Mouse (Mus musculus) kidney, embryonic 15.5 days (tissue): ENCODE results near the gene Ryk. TPM values are rescaled to one million over a fixed set of nuclear protein-coding genes. Genes with fewer than 3 reads are reported as not detected.
A peak's percentile ranks its signal among the peaks of the same experiment; 100 is the strongest.

Experiments
- ATAC-seq: fragments of 200-750 bp; cut with Nextera tagmentation; replicated peaks from 2 replicates; pipeline ENCODE4 v1.8.0; 2017; ENCODE audit warnings: moderate TSS enrichment; ENCODE audit not compliant: low FRiP score
- H3K27ac ChIP-seq: fragments of 300-500 bp; sonication (generic); 2 replicates; pipeline ENCODE4 v1.5.1; 2015; ENCODE audit warnings: mild to moderate bottlenecking, inconsistent platforms
- H3K27me3 ChIP-seq: fragments of 300-500 bp; sonication (generic); 2 replicates; pipeline ENCODE4 v1.6.1; 2015; ENCODE audit warnings: inconsistent platforms
- H3K36me3 ChIP-seq: fragments of 300-500 bp; sonication (generic); 2 replicates; pipeline ENCODE4 v1.6.1; 2015; ENCODE audit warnings: inconsistent platforms
- H3K4me1 ChIP-seq: fragments of 300-500 bp; sonication (generic); 2 replicates; pipeline ENCODE4 v1.6.1; 2015; ENCODE audit warnings: inconsistent platforms
- H3K4me2 ChIP-seq: fragments of 300-500 bp; sonication (generic); 2 replicates; pipeline ENCODE4 v1.6.1; 2015; ENCODE audit warnings: moderate library complexity, mild to moderate bottlenecking, inconsistent platforms
- H3K4me3 ChIP-seq: fragments of 300-500 bp; sonication (generic); replicated peaks from 2 replicates; pipeline ENCODE4 v1.5.1; 2015; ENCODE audit warnings: mild to moderate bottlenecking, inconsistent platforms
- H3K9ac ChIP-seq: fragments of 300-500 bp; sonication (generic); 2 replicates; pipeline ENCODE4 v1.6.1; 2015; ENCODE audit warnings: mild to moderate bottlenecking, inconsistent platforms
- H3K9me3 ChIP-seq: fragments of 300-500 bp; sonication (generic); replicated peaks from 2 replicates; pipeline ENCODE4 v1.6.1; 2016; ENCODE audit warnings: inconsistent platforms
- WGBS: fragments of 180-500 bp; shearing (Covaris S2); methylation state at CpG from one replicate; pipeline ENCODE4 v1.1.7; 2015; ENCODE audit warnings: mixed read lengths; 5-methylcytosine and 5-hydroxymethylcytosine counted together
- polyA plus RNA-seq: library from polyadenylated mRNA; unstranded; fragments of >200 nt; fragmentation: Nextera tagmentation; extraction: Ambion mirVana; gene quantifications from 2 replicates; pipeline ENCODE4 v1.2.1, GENCODE M21; 2015

Ryk gene
- polyA plus RNA-seq, 1 experiment from 2014 or later = 19.7 TPM

DNA sequence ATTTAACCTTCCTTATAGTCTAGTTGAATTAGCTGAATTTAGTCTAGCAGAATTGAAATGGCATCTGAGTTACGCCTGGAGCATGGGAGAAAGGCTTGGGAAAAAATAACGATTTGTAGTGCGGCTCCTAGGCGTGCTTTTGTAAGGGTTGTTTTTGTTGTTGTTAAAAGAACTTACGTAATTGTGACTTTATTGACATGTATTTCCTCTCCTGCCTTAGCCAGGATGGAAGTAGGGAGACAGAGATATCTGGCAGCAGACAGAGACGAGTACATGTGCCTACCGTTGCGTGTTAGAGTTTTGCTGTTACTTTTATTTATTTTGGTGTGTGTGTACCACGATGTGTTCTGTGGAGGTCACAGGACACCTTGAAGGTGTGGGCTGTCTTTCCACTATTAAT, 1.6 kb downstream of the Ryk start:
- no peak for ATAC-seq
- H3K36me3 ChIP-seq = no peaks in the 10 kb centered on the region
- H3K4me1 ChIP-seq = peaks cover 72% of the 10 kb centered on the region
- H3K4me3 ChIP-seq = peak overlapping the region; percentile 79
- H3K9ac ChIP-seq = peak overlapping the region; percentile 94; the same call in 1 of the 2 replicates
- 27% methylated on average over 9 of the region's 9 CpGs for WGBS
- no peaks in the 10 kb centered on the region for H3K9me3 ChIP-seq
- peak overlapping the region; percentile 71 for H3K4me2 ChIP-seq
- no peak overlapping the region for H3K27ac ChIP-seq
- H3K27me3 ChIP-seq = no peaks in the 10 kb centered on the region

- no peaks in the 10 kb centered on the region for H3K9me3 ChIP-seq
- WGBS = 20% methylated on average over 16 of the region's 16 CpGs
- H3K27me3 ChIP-seq = no peaks in the 10 kb centered on the region
- H3K9ac ChIP-seq = no peak overlapping the region
- peak overlapping the region; percentile 3; the same call in 1 of the 2 replicates for H3K4me2 ChIP-seq
- H3K27ac ChIP-seq = peak overlapping the region; percentile 25; the same call in 1 of the 2 replicates
- H3K4me3 ChIP-seq = no peak overlapping the region
- peak; percentile 63; the same call in 1 of the 2 replicates for ATAC-seq
- no peaks in the 10 kb centered on the region for H3K36me3 ChIP-seq
- H3K4me1 ChIP-seq = peaks cover 77% of the 10 kb centered on the region
Measured at GRCm38 (mm10) chr9:102840792-102841778, 6.4 kb downstream of the Ryk start.

- no peak overlapping the region for H3K9ac ChIP-seq
- no peak overlapping the region for H3K4me2 ChIP-seq
- H3K27me3 ChIP-seq = no peaks in the 10 kb centered on the region
- WGBS = 27% methylated on average over 1 of the region's 1 CpGs
- H3K27ac ChIP-seq = no peak overlapping the region
- no peak overlapping the region for H3K4me3 ChIP-seq
- ATAC-seq = no peak
- no peaks in the 10 kb centered on the region for H3K36me3 ChIP-seq
- peaks cover 75% of the 10 kb centered on the region for H3K4me1 ChIP-seq
- no peaks in the 10 kb centered on the region for H3K9me3 ChIP-seq
Measured at GRCm38 (mm10) chr9:102841832-102842231, 7.1 kb downstream of the Ryk start.

DNA sequence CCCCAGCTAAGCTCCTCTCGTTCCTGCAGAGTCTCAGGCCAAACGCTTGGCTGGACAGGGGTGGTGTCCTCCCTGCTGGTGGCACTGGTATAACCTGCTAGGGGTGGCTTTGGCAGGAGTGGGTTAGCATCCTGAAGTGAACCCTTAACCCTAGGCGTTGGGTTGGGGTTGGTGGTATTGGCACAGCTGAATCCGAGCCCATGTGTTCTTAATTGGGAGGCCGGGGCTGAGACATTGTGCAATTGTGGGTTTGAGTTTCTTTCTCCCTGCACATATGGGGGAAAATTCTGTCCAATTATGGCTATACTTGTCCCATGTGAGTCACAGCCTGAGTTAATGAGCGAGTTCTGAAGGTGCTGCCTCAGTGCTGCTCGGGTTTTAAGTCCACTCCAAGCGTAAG, 7.8 kb downstream of the Ryk start:
- Histone ChIP-seq H3K27ac (no peak overlapping the region), H3K4me3 (no peak overlapping the region), H3K4me2 (no peak overlapping the region), H3K27me3 (no peaks in the 10 kb centered on the region), H3K36me3 (no peaks in the 10 kb centered on the region), H3K9me3 (no peaks in the 10 kb centered on the region), H3K4me1 (peaks cover 75% of the 10 kb centered on the region), H3K9ac (no peak overlapping the region)
- peak; percentile 52 for ATAC-seq
- 59% methylated on average over 8 of the region's 8 CpGs for WGBS

DNA sequence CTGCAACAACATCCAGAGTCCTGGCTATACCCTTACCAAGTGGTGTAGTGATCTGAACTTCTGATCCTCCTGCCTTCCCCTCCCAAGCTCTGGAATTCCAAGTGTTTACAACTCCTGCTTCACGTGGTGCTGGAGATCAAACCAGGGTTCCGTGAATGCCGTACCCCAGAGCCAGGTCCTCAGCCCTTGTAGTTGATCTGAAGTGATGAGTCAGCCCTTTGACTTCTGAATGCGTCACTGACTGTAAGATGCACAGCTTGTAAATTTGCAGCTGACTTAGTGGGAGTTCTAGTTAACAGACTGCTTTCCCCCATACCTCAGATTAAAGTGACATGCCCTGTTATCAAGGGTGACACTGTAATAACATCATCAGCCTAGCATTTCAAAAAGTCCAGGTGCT, 8.9 kb downstream of the Ryk start:
- Histone ChIP-seq H3K27me3 (no peaks in the 10 kb centered on the region), H3K36me3 (no peaks in the 10 kb centered on the region), H3K9me3 (no peaks in the 10 kb centered on the region), H3K4me1 (peaks cover 84% of the 10 kb centered on the region), H3K27ac (no peak overlapping the region), H3K4me3 (no peak overlapping the region), H3K9ac (no peak overlapping the region), H3K4me2 (no peak overlapping the region)
- 0 out of 2 replicates have a peak, but pooled peaks have one; percentile 7 for ATAC-seq
- 31% methylated on average over 4 of the region's 4 CpGs for WGBS

GRCm38 (mm10) chr9:102845851-102846250, 11.1 kb downstream of the Ryk start:
- no peak overlapping the region for H3K4me2 ChIP-seq
- H3K27me3 ChIP-seq = no peaks in the 10 kb centered on the region
- H3K27ac ChIP-seq = no peak overlapping the region
- H3K4me3 ChIP-seq = no peak overlapping the region
- no peak overlapping the region for H3K9ac ChIP-seq
- H3K4me1 ChIP-seq = peaks cover 67% of the 10 kb centered on the region
- 68% methylated on average over 6 of the region's 6 CpGs for WGBS
- H3K9me3 ChIP-seq = no peaks in the 10 kb centered on the region
- no peaks in the 10 kb centered on the region for H3K36me3 ChIP-seq
- ATAC-seq = no peak

- 90% methylated on average over 5 of the region's 5 CpGs for WGBS
- no peak overlapping the region for H3K4me3 ChIP-seq
- peaks cover 62% of the 10 kb centered on the region for H3K4me1 ChIP-seq
- H3K36me3 ChIP-seq = no peaks in the 10 kb centered on the region
- H3K27me3 ChIP-seq = no peaks in the 10 kb centered on the region
- H3K9me3 ChIP-seq = no peaks in the 10 kb centered on the region
- H3K27ac ChIP-seq = no peak overlapping the region
- no peak for ATAC-seq
- no peak overlapping the region for H3K9ac ChIP-seq
- no peak overlapping the region for H3K4me2 ChIP-seq
Measured at GRCm38 (mm10) chr9:102846348-102846747, 11.6 kb downstream of the Ryk start.

DNA sequence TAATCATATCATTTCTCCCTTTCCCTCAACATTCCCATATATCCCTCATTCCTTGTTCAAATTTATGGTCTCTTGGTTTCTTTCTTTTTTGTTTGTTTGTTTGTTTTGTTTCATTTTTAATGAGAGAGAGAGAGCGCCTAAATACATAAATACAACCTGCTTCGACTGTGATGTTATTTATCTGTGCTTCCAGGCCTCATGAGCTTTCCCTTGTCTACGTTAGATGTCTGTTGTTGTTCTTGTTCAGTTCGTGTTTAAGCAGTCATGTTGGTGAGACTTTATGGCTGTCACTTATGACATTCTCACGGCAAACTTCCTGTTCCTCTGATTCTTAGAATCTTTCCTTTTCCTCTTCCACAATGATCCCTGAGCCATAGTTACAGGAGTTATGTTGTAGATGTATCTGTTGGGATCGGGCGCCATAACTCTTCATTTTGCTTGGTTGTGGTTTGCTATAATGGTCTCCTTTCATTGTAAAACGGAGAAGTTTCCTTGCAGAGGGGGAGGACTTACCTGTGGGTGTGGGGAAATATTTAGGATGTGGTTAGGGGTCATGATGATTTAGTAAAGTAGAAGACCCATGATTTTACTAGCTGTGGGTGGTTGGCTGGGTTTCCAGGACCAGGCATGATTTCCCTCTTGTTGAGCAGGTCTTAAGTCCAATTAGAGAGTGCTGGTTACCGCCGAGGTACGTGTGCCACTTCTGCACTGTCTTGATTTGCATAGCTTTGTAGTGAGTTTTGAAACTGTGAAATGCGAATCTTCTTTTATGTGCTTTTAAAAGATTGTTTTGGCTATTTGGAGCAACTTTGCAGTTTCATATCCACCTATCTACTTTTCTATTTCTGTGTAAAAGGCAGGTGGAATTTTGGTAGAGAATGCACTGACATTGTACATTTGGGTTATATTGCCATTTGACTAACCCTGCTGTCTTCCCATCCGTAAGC, 17.6 kb downstream of the Ryk start:
- Histone ChIP-seq H3K27ac (no peak overlapping the region), H3K9ac (no peak overlapping the region), H3K9me3 (peaks cover 3% of the 10 kb centered on the region; the same call in 1 of the 2 replicates), H3K4me1 (peaks cover 17% of the 10 kb centered on the region), H3K27me3 (no peaks in the 10 kb centered on the region), H3K36me3 (peaks cover 6% of the 10 kb centered on the region; the same call in 1 of the 2 replicates), H3K4me3 (no peak overlapping the region), H3K4me2 (no peak overlapping the region)
- no peak for ATAC-seq
- 81% methylated on average over 13 of the region's 13 CpGs for WGBS

DNA sequence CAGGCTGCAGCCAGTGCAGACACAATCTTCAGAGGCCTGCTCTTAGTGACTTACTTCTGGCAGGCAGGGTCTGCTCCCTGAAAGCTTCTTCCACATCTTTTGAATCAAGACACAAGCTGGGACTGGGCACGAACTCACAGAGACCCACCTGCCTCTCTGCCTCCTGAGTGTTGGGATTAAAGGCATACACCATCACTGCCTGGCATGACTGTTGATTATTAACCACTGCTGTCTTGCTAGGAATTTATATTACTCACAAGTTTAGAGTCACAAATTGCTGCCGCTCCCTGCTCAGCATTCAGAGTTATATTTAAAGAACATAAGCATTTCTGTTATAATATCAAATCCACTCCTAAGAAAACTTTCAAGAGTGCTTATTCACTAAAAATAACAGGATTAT, 23.1 kb downstream of the Ryk start:
- Histone ChIP-seq H3K9me3 (peaks cover 5% of the 10 kb centered on the region; the same call in 1 of the 2 replicates), H3K4me3 (no peak overlapping the region), H3K4me2 (no peak overlapping the region), H3K27me3 (no peaks in the 10 kb centered on the region), H3K9ac (no peak overlapping the region), H3K4me1 (peaks cover 30% of the 10 kb centered on the region), H3K36me3 (peaks cover 24% of the 10 kb centered on the region), H3K27ac (0 out of 2 replicates have a peak overlapping the region, but pooled peaks have one; percentile 16)
- 71% methylated on average over 2 of the region's 2 CpGs for WGBS
- no peak for ATAC-seq

GRCm38 (mm10) chr9:102858283-102858682, 23.6 kb downstream of the Ryk start:
- Histone ChIP-seq H3K27me3 (no peaks in the 10 kb centered on the region), H3K9me3 (peaks cover 5% of the 10 kb centered on the region; the same call in 1 of the 2 replicates), H3K4me1 (peaks cover 34% of the 10 kb centered on the region), H3K9ac (no peak overlapping the region), H3K4me2 (no peak overlapping the region), H3K36me3 (peaks cover 24% of the 10 kb centered on the region), H3K4me3 (no peak overlapping the region), H3K27ac (peak overlapping the region; percentile 60; the same call in 1 of the 2 replicates)
- no peak for ATAC-seq
- WGBS = 88% methylated on average over 5 of the region's 5 CpGs

DNA sequence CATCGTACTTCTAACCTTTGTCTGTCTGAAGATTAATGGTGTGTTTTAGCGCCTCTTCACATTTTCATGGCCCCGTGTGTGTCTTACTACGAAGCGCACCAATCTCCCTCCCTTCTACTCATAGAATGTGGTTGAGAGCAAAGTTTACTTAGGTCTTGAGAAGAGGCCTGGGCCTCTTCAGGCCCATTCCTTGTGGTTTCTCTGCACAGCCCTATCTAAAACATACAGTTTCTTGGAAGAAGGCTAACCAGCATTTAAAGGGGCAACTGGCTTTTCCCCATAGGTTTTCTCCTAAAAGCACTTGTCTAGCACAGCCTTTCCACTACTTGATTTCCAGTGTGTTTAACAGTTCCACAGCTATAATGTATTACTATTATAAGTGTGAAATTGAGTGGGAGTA, 24.7 kb downstream of the Ryk start:
- no peak overlapping the region for H3K4me2 ChIP-seq
- H3K9ac ChIP-seq = no peak overlapping the region
- H3K27me3 ChIP-seq = no peaks in the 10 kb centered on the region
- H3K4me1 ChIP-seq = peaks cover 45% of the 10 kb centered on the region
- no peak overlapping the region for H3K27ac ChIP-seq
- ATAC-seq = no peak
- H3K4me3 ChIP-seq = no peak overlapping the region
- 79% methylated on average over 5 of the region's 5 CpGs for WGBS
- H3K36me3 ChIP-seq = peaks cover 24% of the 10 kb centered on the region
- H3K9me3 ChIP-seq = peaks cover 5% of the 10 kb centered on the region; the same call in 1 of the 2 replicates
